In the genomic region with DNA sequence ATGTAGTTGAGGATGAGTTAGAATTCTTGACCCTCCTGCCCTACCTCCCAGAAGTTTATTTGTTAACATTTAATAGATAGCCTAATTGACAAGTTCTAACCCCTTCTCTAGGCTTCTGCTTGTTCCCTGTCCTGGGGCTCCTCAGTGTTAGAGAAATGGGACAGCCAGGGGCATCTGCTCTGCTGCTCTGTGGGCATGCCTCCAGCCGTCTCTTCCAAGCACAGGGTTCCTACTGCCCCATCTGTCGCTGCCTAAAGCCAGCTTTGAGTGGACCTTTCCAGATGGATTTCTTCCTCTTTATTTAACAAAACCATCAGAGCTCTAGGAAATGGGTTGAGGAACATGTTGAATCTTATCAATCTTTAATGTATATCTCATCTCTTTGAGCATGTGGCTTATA, we compare ENCODE assay signal across 25 mouse cellular contexts.
DNase-seq lines count a peak whose midpoint lies in the region; ATAC-seq and TF ChIP-seq lines count a peak whose summit lies in the region.
"Had no signal": no experiment of that assay in that cellular context is flagged by ENCODE, and none has a peak within 500 bp of the region (broad histone marks: within the 10 kb centered on the region; RNA-seq: fewer than 3 reads in every experiment).

No protein-coding gene starts in this region.

- no peaks in the 10 kb centered on the region for H3K4me1 ChIP-seq in forebrain, postnatal 0 days (ENCODE audit: insufficient read depth)
- H3K4me1 ChIP-seq: embryonic facial prominence, embryonic 15.5 days; forebrain, embryonic 12.5 days; intestine, embryonic 15.5 days; limb, embryonic 15.5 days; liver, embryonic 15.5 days; lung, embryonic 15.5 days; midbrain, embryonic 12.5 days; neural tube, embryonic 13.5 days had no signal

- peak; percentile 90 for ATAC-seq in cerebellum, adult (ENCODE audit: insufficient number of reproducible peaks, low FRiP score, low TSS enrichment)
- no peak for ATAC-seq in forebrain, postnatal 0 days
- ATAC-seq: hindbrain, embryonic 16.5 days; intestine, embryonic 15.5 days had no signal

- WGBS in forebrain, postnatal 0 days: 62% methylated on average over 2 of the region's 2 CpGs

- H3K27ac ChIP-seq in forebrain, postnatal 0 days (ENCODE audit: low read depth, low read length): no peak overlapping the region
- H3K27ac ChIP-seq: embryonic facial prominence, embryonic 15.5 days; forebrain, embryonic 12.5 days; intestine, embryonic 15.5 days; kidney, postnatal 0 days; limb, embryonic 10.5 days; limb, embryonic 15.5 days; liver, embryonic 15.5 days; lung, embryonic 15.5 days; midbrain, embryonic 12.5 days; neural tube, embryonic 13.5 days had no signal

- no peaks in the 10 kb centered on the region for H3K36me3 ChIP-seq in forebrain, postnatal 0 days (ENCODE audit: insufficient read depth)
- H3K36me3 ChIP-seq: embryonic facial prominence, embryonic 15.5 days; forebrain, embryonic 12.5 days; G1E; intestine, embryonic 15.5 days; limb, embryonic 10.5 days; limb, embryonic 15.5 days; liver, embryonic 15.5 days; lung, embryonic 15.5 days; midbrain, embryonic 12.5 days; neural tube, embryonic 13.5 days had no signal

- H3K27me3 ChIP-seq in forebrain, postnatal 0 days (ENCODE audit: insufficient read depth, low read length): no peaks in the 10 kb centered on the region
- H3K27me3 ChIP-seq: embryonic facial prominence, embryonic 15.5 days; forebrain, embryonic 12.5 days; intestine, embryonic 15.5 days; limb, embryonic 15.5 days; liver, embryonic 15.5 days; lung, embryonic 15.5 days; neural tube, embryonic 13.5 days had no signal

- no peak for TF ChIP-seq CTCF in forebrain, postnatal 0 days (IDR thresholded peaks at IDR 0.05; ENCODE audit: low read depth)

- H3K9ac ChIP-seq in forebrain, postnatal 0 days: no peak overlapping the region
- H3K9ac ChIP-seq: embryonic facial prominence, embryonic 15.5 days; forebrain, embryonic 12.5 days; intestine, embryonic 15.5 days; limb, embryonic 15.5 days; liver, embryonic 15.5 days; lung, embryonic 15.5 days; midbrain, embryonic 12.5 days; neural tube, embryonic 13.5 days had no signal

- H3K9me3 ChIP-seq in forebrain, postnatal 0 days (ENCODE audit: low read length): no peaks in the 10 kb centered on the region
- H3K9me3 ChIP-seq: embryonic facial prominence, embryonic 15.5 days; forebrain, embryonic 12.5 days; intestine, embryonic 15.5 days; limb, embryonic 10.5 days; limb, embryonic 15.5 days; liver, embryonic 15.5 days; lung, embryonic 15.5 days; midbrain, embryonic 12.5 days; neural tube, embryonic 13.5 days had no signal

- no peak overlapping the region for H3K4me3 ChIP-seq in forebrain, postnatal 0 days (ENCODE audit: low read depth, low read length)
- H3K4me3 ChIP-seq: embryonic facial prominence, embryonic 15.5 days; forebrain, embryonic 12.5 days; intestine, embryonic 15.5 days; limb, embryonic 10.5 days; limb, embryonic 15.5 days; liver, embryonic 15.5 days; lung, embryonic 15.5 days; midbrain, embryonic 12.5 days; neural tube, embryonic 13.5 days had no signal

- H3K4me2 ChIP-seq in forebrain, postnatal 0 days (ENCODE audit: low read depth): no peak overlapping the region
- H3K4me2 ChIP-seq: embryonic facial prominence, embryonic 15.5 days; forebrain, embryonic 12.5 days; intestine, embryonic 15.5 days; limb, embryonic 15.5 days; liver, embryonic 15.5 days; lung, embryonic 15.5 days; midbrain, embryonic 12.5 days; neural tube, embryonic 13.5 days had no signal

- DNase-seq in layer of hippocampus, adult 9-11 months: peak; percentile 16
- DNase-seq in layer of hippocampus, postnatal 36 days: no peak
- peak; percentile 80 for DNase-seq in cerebellum, adult 8-10 months
- peak; percentile 87 to 93 for DNase-seq in cerebellum, postnatal 25 days
- DNase-seq in forebrain, postnatal 0 days: no peak
- no peak for DNase-seq in lung, adult 18-20 months
- DNase-seq: adrenal gland, postnatal 14 days; gastrocnemius, postnatal 14 days; heart, postnatal 14 days; kidney, adult 2 months; lung, postnatal 36 days; thymus, postnatal 4 days had no signal

Comparison
In these comparisons a context has a peak if more than half of its experiments do, and no peak if none do; other contexts are left out.
1. DNase-seq: peak in layer of hippocampus, adult 9-11 months (single experiment), cerebellum, adult 8-10 months (single experiment) and cerebellum, postnatal 25 days (2 of 2); none in layer of hippocampus, postnatal 36 days (0 of 2), forebrain, postnatal 0 days (single experiment) and lung, adult 18-20 months (0 of 2).